Comparison of ENCODE assay signal across 10 mouse cellular contexts in the genomic region with DNA sequence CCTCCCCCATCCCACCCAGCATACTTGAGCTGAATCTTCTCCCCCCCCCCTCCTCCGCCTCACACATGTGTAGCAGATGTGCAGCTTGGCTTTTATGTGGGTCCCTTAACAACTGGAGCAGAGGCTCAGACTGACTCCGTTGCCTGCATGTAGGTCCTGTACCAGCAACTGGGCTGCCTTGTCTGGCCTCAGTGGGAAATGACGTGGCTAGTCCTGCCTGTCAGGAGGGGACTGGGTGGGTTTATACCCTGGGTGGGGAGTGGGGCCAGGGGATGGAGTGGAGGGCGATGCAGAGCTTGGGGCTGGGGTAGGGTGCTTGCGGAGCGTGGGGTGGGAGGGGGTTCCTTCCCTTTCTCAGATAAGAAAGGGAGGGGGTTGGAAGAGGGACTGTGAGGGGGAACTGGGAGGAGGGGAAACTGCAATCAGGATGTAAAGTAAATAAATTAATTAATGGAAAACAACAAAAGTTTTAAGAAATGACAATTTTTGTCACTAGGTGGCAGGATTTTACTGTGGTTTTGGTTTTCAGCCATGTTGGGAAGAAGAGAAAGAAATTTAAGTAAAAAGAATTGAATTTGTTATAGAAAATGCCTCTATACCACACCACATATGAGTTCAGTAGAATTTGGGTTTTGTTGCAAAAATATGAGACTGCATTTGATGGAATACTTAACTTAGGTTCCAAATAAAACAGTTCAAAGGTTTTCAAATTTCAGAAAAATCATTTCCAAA.
DNase-seq lines count a peak whose midpoint lies in the region; ATAC-seq and TF ChIP-seq lines count a peak whose summit lies in the region.
"Had no signal": no experiment of that assay in that cellular context is flagged by ENCODE, and none has a peak within 500 bp of the region (broad histone marks: within the 10 kb centered on the region; RNA-seq: fewer than 3 reads in every experiment).

No protein-coding gene starts in this region.

- H3K27ac ChIP-seq in heart, embryonic 12.5 days (ENCODE audit: poor library complexity, severe bottlenecking) = no peak overlapping the region
- no peak overlapping the region for H3K27ac ChIP-seq in heart, embryonic 11.5 days (ENCODE audit: low read depth, low read length)
- H3K27ac ChIP-seq in ES-E14 (ENCODE audit: insufficient read depth, low read depth, low read length, poor library complexity, severe bottlenecking) = no peak overlapping the region
- H3K27ac ChIP-seq in forebrain, embryonic 16.5 days (ENCODE audit: low read length) = no peak overlapping the region
- H3K27ac ChIP-seq in midbrain, embryonic 16.5 days (ENCODE audit: low read length) = no peak overlapping the region

- 0 out of 2 replicates have a peak overlapping the region, but pooled peaks have one; percentile 7 for H3K9ac ChIP-seq in heart, embryonic 12.5 days
- H3K9ac ChIP-seq in heart, embryonic 11.5 days (ENCODE audit: low read depth, low read length) = no peak overlapping the region
- H3K9ac ChIP-seq in ES-E14 (ENCODE audit: insufficient read depth, low read depth, low read length, poor library complexity, severe bottlenecking) = no peak overlapping the region
- H3K9ac ChIP-seq in forebrain, embryonic 16.5 days (replicated peaks; ENCODE audit: low read depth, low read length) = no peak overlapping the region
- no peak overlapping the region for H3K9ac ChIP-seq in midbrain, embryonic 16.5 days (ENCODE audit: low read depth, low read length)

- H3K9me3 ChIP-seq in heart, embryonic 12.5 days (replicated peaks) = no peaks in the 10 kb centered on the region
- H3K9me3 ChIP-seq in heart, embryonic 11.5 days (replicated peaks; ENCODE audit: control insufficient read depth, low read length) = no peaks in the 10 kb centered on the region
- no peaks in the 10 kb centered on the region for H3K9me3 ChIP-seq in ES-E14 (ENCODE audit: control insufficient read depth, insufficient read depth, low read depth, low read length)
- H3K9me3 ChIP-seq in forebrain, embryonic 16.5 days (ENCODE audit: control insufficient read depth, low read length) = no peaks in the 10 kb centered on the region
- H3K9me3 ChIP-seq in midbrain, embryonic 16.5 days (replicated peaks; ENCODE audit: control insufficient read depth, low read length, poor library complexity, severe bottlenecking) = no peaks in the 10 kb centered on the region

- H3K36me3 ChIP-seq in heart, embryonic 12.5 days = no peaks in the 10 kb centered on the region
- no peaks in the 10 kb centered on the region for H3K36me3 ChIP-seq in heart, embryonic 11.5 days (ENCODE audit: control insufficient read depth, insufficient read depth, low read length)
- no peaks in the 10 kb centered on the region for H3K36me3 ChIP-seq in ES-E14 (ENCODE audit: control insufficient read depth, insufficient read depth, low read length, poor library complexity, severe bottlenecking)
- no peaks in the 10 kb centered on the region for H3K36me3 ChIP-seq in forebrain, embryonic 16.5 days (ENCODE audit: control insufficient read depth, insufficient read depth)
- no peaks in the 10 kb centered on the region for H3K36me3 ChIP-seq in midbrain, embryonic 16.5 days (ENCODE audit: control insufficient read depth, insufficient read depth, low read length)

- ATAC-seq in heart, embryonic 12.5 days (ENCODE audit: insufficient number of reproducible peaks, low FRiP score) = no peak
- ATAC-seq in heart, embryonic 11.5 days (replicated peaks; ENCODE audit: insufficient number of reproducible peaks, low FRiP score, low TSS enrichment) = no peak
- peak; percentile 69 for ATAC-seq in forebrain, embryonic 16.5 days
- ATAC-seq in midbrain, embryonic 16.5 days = peak; percentile 87

- H3K4me2 ChIP-seq in heart, embryonic 12.5 days = no peak overlapping the region
- H3K4me2 ChIP-seq in heart, embryonic 11.5 days = no peak overlapping the region
- H3K4me2 ChIP-seq in forebrain, embryonic 16.5 days (ENCODE audit: low read length) = no peak overlapping the region
- H3K4me2 ChIP-seq in midbrain, embryonic 16.5 days (ENCODE audit: low read length) = no peak overlapping the region

- no peaks in the 10 kb centered on the region for H3K27me3 ChIP-seq in heart, embryonic 12.5 days (replicated peaks)
- no peaks in the 10 kb centered on the region for H3K27me3 ChIP-seq in heart, embryonic 11.5 days (ENCODE audit: control insufficient read depth, insufficient read depth, low read length)
- no peaks in the 10 kb centered on the region for H3K27me3 ChIP-seq in forebrain, embryonic 16.5 days (replicated peaks; ENCODE audit: control insufficient read depth, insufficient read depth, low read length)
- H3K27me3 ChIP-seq in midbrain, embryonic 16.5 days (ENCODE audit: control insufficient read depth, insufficient read depth, low read depth, low read length) = no peaks in the 10 kb centered on the region

- WGBS in heart, embryonic 12.5 days = 48% methylated on average over 6 of the region's 6 CpGs
- 40% methylated on average over 6 of the region's 6 CpGs for WGBS in heart, embryonic 11.5 days (ENCODE audit: insufficient replicate concordance)
- WGBS in forebrain, embryonic 16.5 days = 62% methylated on average over 6 of the region's 6 CpGs
- WGBS in midbrain, embryonic 16.5 days = 55% methylated on average over 6 of the region's 6 CpGs

- in situ Hi-C loops in ES-E14 (cut with MboI; ENCODE audit: low sequenced_read_pairs in 2 of 2, unreplicated experiment in 2 of 2) = no loop called here

- peaks cover 8% of the 10 kb centered on the region for H3K4me1 ChIP-seq in heart, embryonic 12.5 days (replicated peaks)
- no peaks in the 10 kb centered on the region for H3K4me1 ChIP-seq in heart, embryonic 11.5 days (ENCODE audit: control insufficient read depth, insufficient read depth, low read length)
- no peaks in the 10 kb centered on the region for H3K4me1 ChIP-seq in ES-E14 (ENCODE audit: control insufficient read depth in 2 of 2, insufficient read depth in 2 of 2, low read length in 2 of 2, poor library complexity in 1 of 2)
- H3K4me1 ChIP-seq in forebrain, embryonic 16.5 days (replicated peaks; ENCODE audit: control insufficient read depth, insufficient read depth, low read length) = no peaks in the 10 kb centered on the region
- 0 out of 2 replicates have a peak, but pooled peaks cover 2% of the 10 kb centered on the region for H3K4me1 ChIP-seq in midbrain, embryonic 16.5 days (ENCODE audit: control insufficient read depth, insufficient read depth, low read length)

- H3K4me3 ChIP-seq in heart, embryonic 12.5 days = no peak overlapping the region
- no peak overlapping the region for H3K4me3 ChIP-seq in heart, embryonic 11.5 days (ENCODE audit: low read depth, low read length)
- H3K4me3 ChIP-seq in ES-E14 (ENCODE audit: insufficient read depth in 1 of 2, low read depth in 1 of 2, low read length in 2 of 2, poor library complexity in 1 of 2, severe bottlenecking in 1 of 2) = no peak overlapping the region
- H3K4me3 ChIP-seq in forebrain, embryonic 16.5 days (replicated peaks; ENCODE audit: low read length) = no peak overlapping the region
- no peak overlapping the region for H3K4me3 ChIP-seq in midbrain, embryonic 16.5 days (ENCODE audit: low read depth, low read length)

- no peak for DNase-seq in ES-E14 (ENCODE audit: low read depth, low spot score)
- DNase-seq in layer of hippocampus, adult 8-10 months (ENCODE audit: low spot score in 2 of 2) = no peak
- DNase-seq in kidney, postnatal 14 days = no peak
- DNase-seq in heart, postnatal 36 days = no peak
- DNase-seq: cerebellum, adult 2 months; gastrocnemius, postnatal 14 days had no signal

- intact Hi-C loops in heart, postnatal 36 days (cut with DNase I) = loop anchor here (5.0 kb wide), 1 partner anchor 921 kb away; no protein-coding TSS in a partner anchor

TF ChIP-seq in ES-E14, 5 proteins besides CTCF, POLR2A, EP300 and RAD21:
- TF ChIP-seq HCFC1 (IDR thresholded peaks at IDR 0.05; ENCODE audit: borderline replicate concordance, insufficient read depth, low read length) (no peak), ZNF384 (IDR thresholded peaks at IDR 0.05; ENCODE audit: low read depth, low read length) (no peak), CHD2 (IDR thresholded peaks at IDR 0.05; ENCODE audit: low read depth, low read length) (no peak), ZC3H11A (IDR thresholded peaks at IDR 0.05; ENCODE audit: borderline replicate concordance, low read depth, low read length) (0 out of 2 replicates have a peak, but pooled peaks have one; percentile 8), MAFK (IDR thresholded peaks at IDR 0.05; ENCODE audit: insufficient read depth, low read depth, low read length) (no peak)
TF ChIP-seq in ES-E14: peak in this region for 1.

Comparison
In these comparisons a context has a peak if more than half of its experiments do, and no peak if none do; other contexts are left out.
1. ATAC-seq: peak in forebrain, embryonic 16.5 days (single experiment) and midbrain, embryonic 16.5 days (single experiment); none in heart, embryonic 12.5 days (single experiment) and heart, embryonic 11.5 days (single experiment).